Mouse (Mus musculus) heart, postnatal 25 days (tissue): Measurements from ENCODE around the gene Bcl7c. TPM values are rescaled to one million over a fixed set of nuclear protein-coding genes. Genes with fewer than 3 reads are reported as not detected.

Experiments
- DNase-seq: peaks from one replicate; pipeline ENCODE4 v3.0.0; 2022; ENCODE audit warnings: low spot score
- intact Hi-C: fragments of 180-260 bp; cut with DNase I; formaldehyde crosslinking; loops from one replicate; pipeline ENCODE4 v1.15.1; 2025
- microRNA-seq: library from miRNA; unstranded; fragments of <30 nt; microRNA quantifications from one replicate; pipeline ENCODE4 v1.2.0, GENCODE M21; 2022
- total RNA-seq, 2 experiments: library from RNA; stranded (reverse); gene quantifications; 2 replicates each; pipeline ENCODE4 v1.2.3; 2021

Gene Bcl7c
- total RNA-seq, 2 experiments from 2014 or later, result 36.6 to 41.5 TPM

- intact Hi-C loops, result loop anchor here (1.0 kb wide), 1 partner anchor 22 kb away; no protein-coding TSS in a partner anchor
- DNase-seq, result peak; percentile 51
Measured at GRCm38 (mm10) chr7:127614891-127615843, 93.6 kb downstream of the Bcl7c start, which contains the start of gene Zfp629. Gene Zfp629, minus strand, starts transcription at chr7:127615797.

GRCm38 (mm10) chr7:127614511-127614890 lies 94.2 kb downstream of the Bcl7c start:
- intact Hi-C loops, result loop anchor here (1.0 kb wide), 1 partner anchor 23 kb away; no protein-coding TSS in a partner anchor
- no peak for DNase-seq

GRCm38 (mm10) chr7:127614091-127614490 lies 94.6 kb downstream of the Bcl7c start:
- intact Hi-C loops, result loop anchor here (1.0 kb wide), 1 partner anchor 23 kb away; no protein-coding TSS in a partner anchor
- DNase-seq, result no peak

- DNase-seq, result no peak
- intact Hi-C loops, result no loop called here
Measured at GRCm38 (mm10) chr7:127613501-127613900, 95.2 kb downstream of the Bcl7c start.

GRCm38 (mm10) chr7:127611561-127611960 lies 97.2 kb downstream of the Bcl7c start:
- intact Hi-C loops, result loop anchor here (2.0 kb wide), 1 partner anchor 27 kb away; no protein-coding TSS in a partner anchor
- DNase-seq, result no peak

Small RNAs within 50 kb of the gene (microRNA-seq; reads per million reads assigned to microRNA genes)
- not detected for gene Mir762

Other genes with a start within 250 kb of the Bcl7c start
- 10 to 100 TPM; 26.0 to 26.3 TPM for gene Prr14, start 249.3 kb downstream of the Bcl7c start, total RNA-seq
- 10 to 100 TPM; 32.9 to 34.0 TPM for gene Fbrs, start 229.7 kb downstream of the Bcl7c start, total RNA-seq
- gene Srcap, start 196.9 kb downstream of the Bcl7c start, total RNA-seq, result 10 to 100 TPM; 54.4 to 58.7 TPM
- gene Gm42715, start 189.3 kb downstream of the Bcl7c start, total RNA-seq, result 10 to 100 TPM in 1 of 2 experiments, 1 to 10 TPM in 1; 10.0 to 10.1 TPM
- not detected for gene Tmem265, start 147.5 kb downstream of the Bcl7c start, total RNA-seq
- 10 to 100 TPM; 15.6 to 18.9 TPM for gene Phkg2, start 135.6 kb downstream of the Bcl7c start, total RNA-seq
- 10 to 100 TPM; 11.3 to 11.4 TPM for gene Ccdc189, start 120.3 kb downstream of the Bcl7c start, total RNA-seq
- 10 to 100 TPM; 37.8 to 44.8 TPM for gene Rnf40, start 120.2 kb downstream of the Bcl7c start, total RNA-seq
- gene Zfp629, start 93.1 kb downstream of the Bcl7c start, total RNA-seq, result 10 to 100 TPM; 22.2 to 25.5 TPM
- 1 to 10 TPM; 7.1 to 9.3 TPM for gene Ctf1, start 3.8 kb upstream of the Bcl7c start, total RNA-seq
- not detected for gene Ctf2, start 23.2 kb upstream of the Bcl7c start, total RNA-seq
- 1 to 10 TPM; 3.0 to 4.2 TPM for gene Fbxl19, start 35.6 kb upstream of the Bcl7c start, total RNA-seq
- gene Orai3, start 60.9 kb upstream of the Bcl7c start, total RNA-seq, result 10 to 100 TPM; 16.5 to 19.4 TPM
- gene Setd1a, start 67.7 kb upstream of the Bcl7c start, total RNA-seq, result 10 to 100 TPM; 18.8 to 21.1 TPM
- 1 to 10 TPM; 2.0 to 3.6 TPM for gene Gm49388, start 76.7 kb upstream of the Bcl7c start, total RNA-seq
- gene Hsd3b7, start 91.7 kb upstream of the Bcl7c start, total RNA-seq, result 10 to 100 TPM; 15.4 to 16.0 TPM
- gene Stx4a, start 115.4 kb upstream of the Bcl7c start, total RNA-seq, result 10 to 100 TPM; 61.4 to 68.7 TPM
- under 1 TPM; 0.39 to 0.42 TPM for gene Stx1b, start 115.6 kb upstream of the Bcl7c start, total RNA-seq
- 10 to 100 TPM; 17.2 to 18.4 TPM for gene Zfp646, start 167.3 kb upstream of the Bcl7c start, total RNA-seq
- 1 to 10 TPM; 3.4 to 4.7 TPM for gene Zfp668, start 167.9 kb upstream of the Bcl7c start, total RNA-seq
- 1 to 10 TPM in 1 of 2 experiments, under 1 TPM in 1; 0.99 to 1.3 TPM for gene Prss53, start 182.0 kb upstream of the Bcl7c start, total RNA-seq
- gene Gm21974, start 186.5 kb upstream of the Bcl7c start, total RNA-seq, result not detected
- gene Vkorc1, start 186.7 kb upstream of the Bcl7c start, total RNA-seq, result 10 to 100 TPM; 15.2 to 22.0 TPM
- gene Bckdk, start 195.1 kb upstream of the Bcl7c start, total RNA-seq, result 100 to 1,000 TPM in 1 of 2 experiments, 10 to 100 TPM in 1; 98.8 to 104 TPM
- gene Kat8, start 203.6 kb upstream of the Bcl7c start, total RNA-seq, result 10 to 100 TPM; 12.3 to 13.5 TPM
- gene Prss8, start 221.2 kb upstream of the Bcl7c start, total RNA-seq, result not detected
- gene Prss36, start 237.8 kb upstream of the Bcl7c start, total RNA-seq, result 1 to 10 TPM; 7.5 to 8.1 TPM